Mouse (Mus musculus): ENCODE measurements around the gene Ssr1. TPM values are rescaled to one million over a fixed set of nuclear protein-coding genes. Genes with fewer than 3 reads are reported as not detected.

The Ssr1 gene
- polyA plus RNA-seq, 1 experiment from 2014 or later: 98.5 TPM

Other genes with a start within 250 kb of the Ssr1 start
- 21.2 and 22.4 TPM in 2 replicates for gene Rreb1, start 215.8 kb downstream of the Ssr1 start, polyA plus RNA-seq (2014; fragmentation: Nextera tagmentation; extraction: Ambion mirVana)
- 53.5 and 55.4 TPM in 2 replicates for gene Riok1, start 42.8 kb upstream of the Ssr1 start, polyA plus RNA-seq (2014; fragmentation: Nextera tagmentation; extraction: Ambion mirVana)
- 1.1 and 1.5 TPM in 2 replicates for gene Cage1, start 42.9 kb upstream of the Ssr1 start, polyA plus RNA-seq (2014; fragmentation: Nextera tagmentation; extraction: Ambion mirVana)
- gene Dsp, start 157.1 kb upstream of the Ssr1 start, polyA plus RNA-seq (2014; fragmentation: Nextera tagmentation; extraction: Ambion mirVana): 31.0 and 32.7 TPM in 2 replicates
- gene Snrnp48, start 210.7 kb upstream of the Ssr1 start, polyA plus RNA-seq (2014; fragmentation: Nextera tagmentation; extraction: Ambion mirVana): 47.9 and 51.0 TPM in 2 replicates